Mouse (Mus musculus) C2C12 (cell line): ENCODE data around the gene 1700019D03Rik.

Experiments used
- CTCF ChIP-seq: IDR thresholded peaks from one replicate; pipeline ENCODE4 v1.5.1; 2011; ENCODE audit not compliant: control insufficient read depth, insufficient read depth, insufficient read length
- MAX ChIP-seq: IDR thresholded peaks from one replicate; pipeline ENCODE4 v1.6.1; 2011; ENCODE audit warnings: mild to moderate bottlenecking, control low read depth
- USF1 ChIP-seq: IDR thresholded peaks from one replicate; pipeline ENCODE4 v1.6.1; 2011; ENCODE audit warnings: low read depth, mild to moderate bottlenecking, control low read depth, moderate library complexity

DNA sequence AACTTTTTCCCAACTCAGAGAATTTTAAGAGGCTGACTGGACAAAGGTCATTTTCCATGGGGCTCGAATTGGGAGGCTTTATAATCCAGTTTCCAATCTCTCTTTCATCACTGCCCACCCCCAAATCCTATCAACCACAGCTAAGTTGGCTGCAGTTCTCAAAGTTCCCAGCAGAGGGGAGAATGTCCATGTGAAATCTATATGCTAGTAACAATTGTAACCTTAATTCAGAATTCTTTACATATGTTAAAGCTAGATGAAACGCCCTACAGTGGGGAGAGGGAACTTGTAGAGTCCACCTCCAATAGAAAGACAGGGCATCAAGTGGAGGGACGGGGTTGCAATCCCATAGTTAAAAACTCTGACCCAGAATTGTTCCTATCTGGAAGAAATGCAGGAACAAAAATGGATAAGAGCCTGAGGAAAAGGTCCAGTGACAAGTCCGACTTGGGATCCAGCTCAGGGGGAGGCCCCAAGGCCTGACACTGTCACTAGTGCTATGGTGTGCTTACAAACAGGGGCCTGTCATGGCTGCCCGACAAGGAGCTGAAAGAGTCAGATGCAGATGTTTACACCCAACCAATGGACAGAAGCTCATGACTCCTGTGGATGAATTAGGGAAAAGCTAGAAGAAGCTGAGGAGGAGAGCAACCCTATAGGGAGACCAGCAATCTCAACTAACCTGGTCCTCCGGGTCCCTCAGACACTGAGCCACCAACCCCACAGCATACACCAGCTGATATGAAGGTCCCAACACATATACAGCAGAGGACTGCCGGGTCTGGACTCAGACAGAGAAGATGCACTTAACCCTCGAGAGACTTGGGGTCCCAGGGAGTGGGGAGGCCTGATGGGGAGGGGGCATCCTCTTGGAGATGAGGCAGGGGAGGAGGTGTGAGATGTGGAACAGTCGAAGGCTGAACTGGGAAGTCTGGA, 33.4 kb upstream of the 1700019D03Rik start:
- TF ChIP-seq CTCF (no peak), MAX (no peak), USF1 (no peak)
